Mouse (Mus musculus) lung, postnatal 0 days (tissue): ENCODE measurements around the gene Jagn1. TPM values are rescaled to one million over a fixed set of nuclear protein-coding genes. Genes with fewer than 3 reads are reported as not detected.

ENCODE experiments used
- ATAC-seq: fragments of 200-750 bp; cut with Nextera tagmentation; 2 replicates; pipeline ENCODE4 v1.8.0; 2017; ENCODE audit warnings: moderate library complexity
- DNase-seq: peaks from one replicate; pipeline ENCODE4 v3.0.0-alpha.2; 2016; ENCODE audit warnings: low spot score
- H3K27ac ChIP-seq: fragments of 300-500 bp; sonication (generic); 2 replicates; pipeline ENCODE4 v1.5.1; 2014; ENCODE audit warnings: antibody characterized with exemption, mild to moderate bottlenecking, low read length, mixed read lengths
- H3K27me3 ChIP-seq: fragments of 300-500 bp; sonication (generic); replicated peaks from 2 replicates; pipeline ENCODE4 v1.6.1; 2014; ENCODE audit warnings: low read length, mixed read lengths; ENCODE audit not compliant: insufficient read depth
- H3K36me3 ChIP-seq: fragments of 300-500 bp; sonication (generic); 2 replicates; pipeline ENCODE4 v1.6.1; 2014; ENCODE audit warnings: low read length, mixed read lengths; ENCODE audit not compliant: insufficient read depth
- H3K4me1 ChIP-seq: fragments of 300-500 bp; sonication (generic); 2 replicates; pipeline ENCODE4 v1.6.1; 2014; ENCODE audit warnings: antibody characterized with exemption, low read depth, low read length, mixed read lengths; ENCODE audit not compliant: insufficient read depth
- H3K4me2 ChIP-seq: fragments of 300-500 bp; sonication (generic); replicated peaks from 2 replicates; pipeline ENCODE4 v1.6.1; 2014; ENCODE audit warnings: low read depth, mild to moderate bottlenecking, low read length, moderate library complexity, mixed read lengths
- H3K4me3 ChIP-seq: fragments of 300-500 bp; sonication (generic); 2 replicates; pipeline ENCODE4 v1.5.1; 2014; ENCODE audit warnings: low read depth, low read length
- H3K9ac ChIP-seq: fragments of 300-500 bp; sonication (generic); replicated peaks from 2 replicates; pipeline ENCODE4 v1.6.1; 2014; ENCODE audit warnings: low read depth, mild to moderate bottlenecking
- H3K9me3 ChIP-seq: fragments of 300-500 bp; sonication (generic); 2 replicates; pipeline ENCODE4 v1.6.1; 2016; ENCODE audit warnings: low read length, mixed read lengths
- CTCF ChIP-seq: IDR thresholded peaks from 2 replicates; pipeline ENCODE4 v1.5.1; 2016; ENCODE audit warnings: antibody characterized with exemption, mild to moderate bottlenecking
- EP300 ChIP-seq: IDR thresholded peaks from 2 replicates; pipeline ENCODE4 v1.6.1; 2016; ENCODE audit warnings: antibody characterized with exemption, mild to moderate bottlenecking, control low read depth
- WGBS: fragments of 180-500 bp; shearing (Covaris S2); extraction: QIAGEN DNeasy Blood & Tissue Kit; methylation state at CpG from one replicate; pipeline ENCODE4 v1.1.7; 2014; 5-methylcytosine and 5-hydroxymethylcytosine counted together
- polyA plus RNA-seq: library from polyadenylated mRNA; unstranded; fragments of >200 nt; fragmentation: Nextera tagmentation; extraction: Ambion mirVana; gene quantifications from 2 replicates; pipeline ENCODE4 v1.2.1, GENCODE M21; 2015

Jagn1 gene
- polyA plus RNA-seq, 1 experiment from 2014 or later = 60.1 TPM

- H3K27me3 ChIP-seq = no peaks in the 10 kb centered on the region
- no peaks in the 10 kb centered on the region for H3K36me3 ChIP-seq
- ATAC-seq (no peak), DNase-seq (no peak)
- H3K27ac ChIP-seq = no peak overlapping the region
- H3K4me2 ChIP-seq = no peak overlapping the region
- no peak for TF ChIP-seq CTCF
- TF ChIP-seq EP300 = no peak
- no peak overlapping the region for H3K4me3 ChIP-seq
- H3K4me1 ChIP-seq = peaks cover 8% of the 10 kb centered on the region; the same call in 1 of the 2 replicates
- H3K9me3 ChIP-seq = no peaks in the 10 kb centered on the region
- WGBS = 17% methylated on average over 2 of the region's 2 CpGs
- H3K9ac ChIP-seq = no peak overlapping the region
Measured at GRCm38 (mm10) chr6:113473246-113473645, 30.9 kb downstream of the Jagn1 start.

GRCm38 (mm10) chr6:113473715-113474114 lies 31.3 kb downstream of the Jagn1 start:
- H3K4me2 ChIP-seq = no peak overlapping the region
- no peak for TF ChIP-seq EP300
- TF ChIP-seq CTCF = no peak
- no peaks in the 10 kb centered on the region for H3K9me3 ChIP-seq
- no peaks in the 10 kb centered on the region for H3K36me3 ChIP-seq
- ATAC-seq (no peak), DNase-seq (no peak)
- no peak overlapping the region for H3K9ac ChIP-seq
- H3K27me3 ChIP-seq = no peaks in the 10 kb centered on the region
- 89% methylated on average over 6 of the region's 6 CpGs for WGBS
- H3K4me1 ChIP-seq = peaks cover 8% of the 10 kb centered on the region; the same call in 1 of the 2 replicates
- no peak overlapping the region for H3K27ac ChIP-seq
- no peak overlapping the region for H3K4me3 ChIP-seq

- H3K36me3 ChIP-seq = no peaks in the 10 kb centered on the region
- H3K27me3 ChIP-seq = no peaks in the 10 kb centered on the region
- H3K4me1 ChIP-seq = peaks cover 1% of the 10 kb centered on the region; the same call in 1 of the 2 replicates
- no peak overlapping the region for H3K9ac ChIP-seq
- DNase-seq = no peak
- TF ChIP-seq EP300 (no peak), CTCF (no peak)
- H3K27ac ChIP-seq = no peak overlapping the region
- no peak overlapping the region for H3K4me3 ChIP-seq
- H3K9me3 ChIP-seq = no peaks in the 10 kb centered on the region
- H3K4me2 ChIP-seq = no peak overlapping the region
- WGBS = 30% methylated on average over 7 of the region's 7 CpGs
- ATAC-seq = no peak
Measured at GRCm38 (mm10) chr6:113477353-113477752, 35.0 kb downstream of the Jagn1 start.

- H3K4me1 ChIP-seq = no peaks in the 10 kb centered on the region; the same call in 1 of the 2 replicates
- no peak for DNase-seq
- ATAC-seq = no peak
- H3K36me3 ChIP-seq = no peaks in the 10 kb centered on the region
- H3K9ac ChIP-seq = no peak overlapping the region
- no peak for TF ChIP-seq CTCF
- TF ChIP-seq EP300 = no peak
- H3K9me3 ChIP-seq = no peaks in the 10 kb centered on the region
- no peaks in the 10 kb centered on the region for H3K27me3 ChIP-seq
- H3K4me3 ChIP-seq = no peak overlapping the region
- no peak overlapping the region for H3K27ac ChIP-seq
- H3K4me2 ChIP-seq = no peak overlapping the region
- WGBS = 79% methylated on average over 10 of the region's 10 CpGs
Measured at GRCm38 (mm10) chr6:113478906-113479305, 36.5 kb downstream of the Jagn1 start.

- Histone ChIP-seq H3K27me3 (no peaks in the 10 kb centered on the region), H3K4me2 (no peak overlapping the region), H3K9ac (no peak overlapping the region), H3K4me3 (no peak overlapping the region), H3K4me1 (no peaks in the 10 kb centered on the region; the same call in 1 of the 2 replicates), H3K9me3 (no peaks in the 10 kb centered on the region), H3K36me3 (no peaks in the 10 kb centered on the region), H3K27ac (no peak overlapping the region)
- TF ChIP-seq EP300 = no peak
- no peak for TF ChIP-seq CTCF
- WGBS = 52% methylated on average over 18 of the region's 18 CpGs
- DNase-seq (peak; percentile 71), ATAC-seq (peak; percentile 20)
Measured at GRCm38 (mm10) chr6:113480555-113481373, 38.4 kb downstream of the Jagn1 start.

- Histone ChIP-seq H3K9me3 (no peaks in the 10 kb centered on the region), H3K4me2 (peak overlapping the region; percentile 68), H3K4me3 (peak overlapping the region; percentile 49), H3K27me3 (no peaks in the 10 kb centered on the region), H3K36me3 (no peaks in the 10 kb centered on the region), H3K9ac (peak overlapping the region; percentile 29; the same call in 1 of the 2 replicates), H3K27ac (peak overlapping the region; percentile 80), H3K4me1 (no peaks in the 10 kb centered on the region; the same call in 1 of the 2 replicates)
- 4% methylated on average over 53 of the region's 65 CpGs for WGBS
- no peak for TF ChIP-seq EP300
- TF ChIP-seq CTCF = peak; percentile 38; the same call in 1 of the 2 replicates
- DNase-seq (no peak), ATAC-seq (peak; percentile 54)
Measured at GRCm38 (mm10) chr6:113482477-113483099, 40.2 kb downstream of the Jagn1 start.
